Mouse (Mus musculus) heart, embryonic 13.5 days (tissue): Measurements from ENCODE around the gene Llgl2. TPM values are rescaled to one million over a fixed set of nuclear protein-coding genes. Genes with fewer than 3 reads are reported as not detected.
A peak's percentile ranks its signal among the peaks of the same experiment; 100 is the strongest.

Experiments used
- ATAC-seq: fragments of 200-750 bp; cut with Nextera tagmentation; 2 replicates; pipeline ENCODE4 v1.8.0; 2017; ENCODE audit warnings: moderate TSS enrichment; ENCODE audit not compliant: insufficient number of reproducible peaks, low FRiP score, low TSS enrichment; ENCODE audit errors: extremely low read depth
- H3K27ac ChIP-seq: fragments of 300-500 bp; sonication (generic); replicated peaks from 2 replicates; pipeline ENCODE4 v1.5.1; 2015; ENCODE audit warnings: moderate library complexity, mild to moderate bottlenecking, inconsistent platforms
- H3K27me3 ChIP-seq: fragments of 300-500 bp; sonication (generic); replicated peaks from 2 replicates; pipeline ENCODE4 v1.6.1; 2015; ENCODE audit warnings: mild to moderate bottlenecking, inconsistent platforms
- H3K36me3 ChIP-seq: fragments of 300-500 bp; sonication (generic); 2 replicates; pipeline ENCODE4 v1.6.1; 2015; ENCODE audit warnings: mild to moderate bottlenecking, inconsistent platforms
- H3K4me1 ChIP-seq: fragments of 300-500 bp; sonication (generic); 2 replicates; pipeline ENCODE4 v1.6.1; 2015; ENCODE audit warnings: inconsistent platforms
- H3K4me2 ChIP-seq: fragments of 300-500 bp; sonication (generic); 2 replicates; pipeline ENCODE4 v1.6.1; 2015; ENCODE audit warnings: inconsistent platforms, mild to moderate bottlenecking, moderate library complexity
- H3K4me3 ChIP-seq: fragments of 300-500 bp; sonication (generic); 2 replicates; pipeline ENCODE4 v1.5.1; 2015; ENCODE audit warnings: moderate library complexity, mild to moderate bottlenecking, inconsistent platforms
- H3K9ac ChIP-seq: fragments of 300-500 bp; sonication (generic); 2 replicates; pipeline ENCODE4 v1.6.1; 2015; ENCODE audit warnings: inconsistent platforms, mild to moderate bottlenecking, moderate library complexity
- H3K9me3 ChIP-seq: fragments of 300-500 bp; sonication (generic); 2 replicates; pipeline ENCODE4 v1.6.1; 2016; ENCODE audit warnings: inconsistent platforms
- WGBS: fragments of 180-500 bp; shearing (Covaris S2); methylation state at CpG from one replicate; pipeline ENCODE4 v1.1.7; 2015; ENCODE audit warnings: mixed read lengths; 5-methylcytosine and 5-hydroxymethylcytosine counted together
- polyA plus RNA-seq: library from polyadenylated mRNA; unstranded; fragments of >200 nt; fragmentation: Nextera tagmentation; extraction: Ambion mirVana; gene quantifications from 2 replicates; pipeline ENCODE4 v1.2.1, GENCODE M21; 2015

The Llgl2 gene
- polyA plus RNA-seq, 1 experiment from 2014 or later, result 18.9 TPM

DNA sequence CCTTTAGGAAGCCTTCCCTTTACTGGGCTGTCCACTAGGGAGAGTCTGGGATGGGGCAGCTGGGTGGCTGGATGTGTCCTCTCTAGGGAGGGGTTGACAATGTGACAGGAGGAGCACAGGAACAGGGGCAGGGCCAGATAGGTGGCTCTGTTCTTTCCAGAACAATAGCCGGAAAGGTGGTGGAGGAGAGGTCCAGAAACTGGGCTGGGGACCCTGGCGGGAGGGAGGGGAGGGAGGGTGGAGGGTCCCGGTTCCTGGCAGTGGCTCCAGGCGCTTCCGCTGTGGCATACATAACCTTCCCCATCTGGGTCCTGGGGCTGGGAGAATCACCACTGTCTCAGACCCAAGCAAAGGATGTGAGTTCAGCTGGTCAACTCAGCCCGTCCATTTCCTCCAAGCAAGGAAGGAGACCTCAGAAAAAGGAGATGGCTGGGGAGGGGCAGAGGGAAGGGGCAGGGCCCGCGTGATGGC lies 14.5 kb upstream of the Llgl2 start:
- Histone ChIP-seq H3K27me3 (no peaks in the 10 kb centered on the region), H3K36me3 (peaks cover 59% of the 10 kb centered on the region), H3K27ac (peak overlapping the region; percentile 96), H3K4me3 (peak overlapping the region; percentile 93), H3K4me2 (peak overlapping the region; percentile 92), H3K9ac (peak overlapping the region; percentile 97), H3K4me1 (peaks cover 75% of the 10 kb centered on the region), H3K9me3 (no peaks in the 10 kb centered on the region)
- 47% methylated on average over 8 of the region's 8 CpGs for WGBS
- no peak for ATAC-seq

- Histone ChIP-seq H3K9me3 (no peaks in the 10 kb centered on the region), H3K27ac (peak overlapping the region; percentile 96), H3K4me2 (peak overlapping the region; percentile 92), H3K36me3 (peaks cover 49% of the 10 kb centered on the region), H3K9ac (peak overlapping the region; percentile 97), H3K4me3 (peak overlapping the region; percentile 93), H3K27me3 (no peaks in the 10 kb centered on the region), H3K4me1 (peaks cover 77% of the 10 kb centered on the region)
- no peak for ATAC-seq
- 27% methylated on average over 14 of the region's 14 CpGs for WGBS
Observed at GRCm38 (mm10) chr11:115810377-115810776, 13.5 kb upstream of the Llgl2 start.

DNA sequence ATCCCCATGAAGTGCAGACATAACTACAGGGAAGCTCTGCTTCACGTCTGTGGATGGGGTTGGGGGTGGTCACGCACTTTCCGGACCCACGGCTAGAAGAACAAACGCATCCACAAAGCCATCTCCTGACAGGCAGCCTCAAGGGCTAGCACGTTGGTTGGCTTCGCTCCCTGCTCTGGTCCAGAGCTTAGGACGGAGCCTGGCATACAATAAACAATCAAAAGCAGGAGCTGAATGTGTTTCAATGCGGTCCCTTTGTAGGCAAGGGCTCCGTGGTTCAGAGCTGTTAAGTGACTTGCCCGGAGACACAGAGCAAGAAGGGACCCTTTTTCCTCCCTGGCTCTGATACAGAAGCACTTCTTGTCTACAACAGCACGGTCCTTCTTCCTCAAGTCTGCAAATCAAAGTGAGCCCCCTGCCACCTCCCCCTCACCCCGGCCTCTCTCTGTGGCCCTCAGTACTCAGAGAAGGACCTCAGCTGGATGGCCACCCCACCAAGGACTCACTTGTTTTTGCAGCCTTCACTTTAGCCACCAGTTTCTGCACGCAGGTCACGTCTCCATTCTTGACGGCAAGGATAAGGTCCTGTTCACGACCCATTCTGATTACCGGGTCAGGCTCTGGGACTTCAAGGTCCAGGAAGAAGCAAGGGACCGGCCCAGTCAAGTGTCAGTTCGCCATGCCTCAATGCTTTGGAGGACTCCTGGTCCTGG lies 12.3 kb upstream of the Llgl2 start:
- 62% methylated on average over 20 of the region's 20 CpGs for WGBS
- H3K27ac ChIP-seq, result peak overlapping the region; percentile 96
- H3K36me3 ChIP-seq, result peaks cover 45% of the 10 kb centered on the region
- H3K9ac ChIP-seq, result peak overlapping the region; percentile 97
- H3K27me3 ChIP-seq, result no peaks in the 10 kb centered on the region
- ATAC-seq, result no peak
- H3K4me1 ChIP-seq, result peaks cover 81% of the 10 kb centered on the region
- peak overlapping the region; percentile 93 for H3K4me3 ChIP-seq
- peak overlapping the region; percentile 92 for H3K4me2 ChIP-seq
- H3K9me3 ChIP-seq, result no peaks in the 10 kb centered on the region

- H3K4me2 ChIP-seq, result peak overlapping the region; percentile 92
- 15% methylated on average over 7 of the region's 7 CpGs for WGBS
- H3K4me3 ChIP-seq, result peak overlapping the region; percentile 93
- H3K9me3 ChIP-seq, result no peaks in the 10 kb centered on the region
- peak overlapping the region; percentile 96 for H3K27ac ChIP-seq
- H3K4me1 ChIP-seq, result peaks cover 76% of the 10 kb centered on the region
- peaks cover 45% of the 10 kb centered on the region for H3K36me3 ChIP-seq
- peak overlapping the region; percentile 97 for H3K9ac ChIP-seq
- no peaks in the 10 kb centered on the region for H3K27me3 ChIP-seq
- ATAC-seq, result no peak
Observed at GRCm38 (mm10) chr11:115812095-115812494, 11.8 kb upstream of the Llgl2 start.

DNA sequence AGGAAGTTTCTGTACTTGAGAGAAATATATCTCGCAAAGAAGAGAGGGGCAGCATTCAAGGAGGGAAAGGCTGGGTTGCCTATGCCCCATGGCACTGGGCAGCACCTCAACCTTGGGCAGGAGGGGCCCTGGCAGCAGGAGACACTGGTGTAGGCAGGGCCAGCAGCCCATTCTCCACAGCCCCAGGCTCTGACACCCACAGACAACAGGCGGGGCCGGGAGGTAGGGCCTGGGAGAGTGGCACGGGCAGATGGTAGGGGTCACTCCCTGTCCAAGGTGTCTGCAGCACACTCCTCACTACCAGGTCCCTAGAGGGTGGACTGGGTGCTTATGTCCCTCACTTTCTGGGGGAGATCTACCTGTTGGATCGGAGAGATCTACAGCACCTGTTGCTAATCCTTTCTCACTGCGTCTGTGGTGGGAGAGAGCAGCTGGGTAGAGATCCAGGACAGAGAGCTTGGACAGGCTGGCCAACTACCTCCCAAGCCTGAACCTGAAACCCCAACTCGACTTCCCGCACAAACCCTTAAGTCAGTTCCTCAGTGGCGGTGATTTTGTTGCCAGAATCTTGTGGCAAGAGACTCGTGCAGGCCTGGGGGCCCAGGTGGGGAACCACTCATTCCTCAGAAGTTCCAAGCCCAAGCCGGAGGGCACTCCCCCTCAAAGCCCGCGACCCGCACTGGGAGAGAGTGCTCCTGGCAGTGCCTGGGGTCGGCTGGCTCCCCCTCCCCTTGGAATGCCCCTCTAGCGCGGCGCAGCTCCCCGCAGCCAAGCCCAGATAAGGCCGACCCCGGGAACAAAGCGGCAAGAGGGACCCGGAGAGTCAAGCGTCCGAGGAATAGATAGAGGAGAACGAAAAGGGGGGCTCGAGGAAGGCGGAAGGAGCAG lies 11.1 kb upstream of the Llgl2 start:
- WGBS, result 1% methylated on average over 28 of the region's 28 CpGs
- Histone ChIP-seq H3K4me2 (peak overlapping the region; percentile 92), H3K27ac (peak overlapping the region; percentile 96), H3K4me1 (peaks cover 69% of the 10 kb centered on the region), H3K9me3 (no peaks in the 10 kb centered on the region), H3K36me3 (peaks cover 44% of the 10 kb centered on the region), H3K9ac (peak overlapping the region; percentile 97), H3K4me3 (peak overlapping the region; percentile 93), H3K27me3 (no peaks in the 10 kb centered on the region)
- ATAC-seq, result no peak

DNA sequence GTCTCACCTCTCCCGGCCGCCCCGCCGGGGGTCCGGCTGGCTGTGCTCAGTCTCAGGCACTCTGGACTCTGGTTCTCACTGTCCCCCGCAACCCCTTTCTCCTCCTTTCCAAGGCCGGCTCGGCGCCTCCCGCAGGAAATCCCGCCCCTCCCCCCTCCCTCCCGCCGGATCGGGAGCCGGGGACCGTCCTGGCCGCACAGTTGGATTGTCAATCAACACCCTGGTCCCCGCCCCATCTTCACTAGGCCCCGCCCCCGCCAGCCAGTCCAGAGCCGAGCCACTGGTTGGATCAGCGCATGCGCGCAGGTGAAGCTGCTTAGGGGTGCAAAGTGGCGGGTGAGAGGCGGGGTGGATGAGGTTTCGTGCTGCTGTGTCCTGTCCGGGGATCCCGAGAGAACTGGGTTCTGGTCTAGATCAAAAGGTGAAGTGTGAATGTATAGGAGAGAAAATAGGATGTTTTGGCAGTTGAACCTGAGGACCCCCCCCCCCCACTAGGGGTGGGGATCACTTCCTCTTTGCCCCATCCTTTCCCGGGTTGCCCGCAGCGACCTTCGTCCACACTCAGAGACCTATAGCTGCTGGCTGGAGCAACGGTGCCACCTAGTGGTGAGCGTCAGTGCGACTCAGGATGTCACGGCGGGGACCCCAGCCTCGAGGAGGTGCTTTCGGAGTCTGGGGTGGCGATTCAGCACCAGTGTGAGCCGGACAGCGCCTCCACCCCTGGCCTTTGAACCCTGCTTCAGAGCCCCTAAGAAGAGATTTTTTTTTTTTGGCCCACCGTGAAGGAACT lies 10.1 kb upstream of the Llgl2 start, which contains the start of gene Caskin2:
Gene Caskin2, minus strand, starts transcription at position 133 of the 790 bp plus-strand sequence.
- peaks cover 46% of the 10 kb centered on the region for H3K36me3 ChIP-seq
- H3K4me2 ChIP-seq, result peak within 1 kb of the TSS; percentile 92
- H3K27me3 ChIP-seq, result no peaks in the 10 kb centered on the region
- H3K9me3 ChIP-seq, result no peaks in the 10 kb centered on the region
- WGBS, result under 1% methylated on average over 41 of the region's 44 CpGs
- peak within 1 kb of the TSS; percentile 97 for H3K9ac ChIP-seq
- peak; percentile 78 for ATAC-seq
- H3K4me3 ChIP-seq, result peak within 1 kb of the TSS; percentile 93
- peaks cover 59% of the 10 kb centered on the region for H3K4me1 ChIP-seq
- H3K27ac ChIP-seq, result peak within 1 kb of the TSS; percentile 96

- no peaks in the 10 kb centered on the region for H3K27me3 ChIP-seq
- ATAC-seq, result peak; percentile 52
- H3K4me2 ChIP-seq, result peak within 1 kb of the TSS; percentile 92
- no peaks in the 10 kb centered on the region for H3K9me3 ChIP-seq
- H3K27ac ChIP-seq, result peak within 1 kb of the TSS; percentile 96
- H3K36me3 ChIP-seq, result peaks cover 54% of the 10 kb centered on the region
- H3K4me3 ChIP-seq, result peak within 1 kb of the TSS; percentile 93
- H3K4me1 ChIP-seq, result peaks cover 48% of the 10 kb centered on the region
- peak within 1 kb of the TSS; percentile 97 for H3K9ac ChIP-seq
- WGBS, result under 1% methylated on average over 63 of the region's 84 CpGs
Observed at GRCm38 (mm10) chr11:115814605-115815450, 9.0 kb upstream of the Llgl2 start, which contains the start of gene Tsen54. Gene Tsen54 (plus strand): TSS chr11:115814724.

DNA sequence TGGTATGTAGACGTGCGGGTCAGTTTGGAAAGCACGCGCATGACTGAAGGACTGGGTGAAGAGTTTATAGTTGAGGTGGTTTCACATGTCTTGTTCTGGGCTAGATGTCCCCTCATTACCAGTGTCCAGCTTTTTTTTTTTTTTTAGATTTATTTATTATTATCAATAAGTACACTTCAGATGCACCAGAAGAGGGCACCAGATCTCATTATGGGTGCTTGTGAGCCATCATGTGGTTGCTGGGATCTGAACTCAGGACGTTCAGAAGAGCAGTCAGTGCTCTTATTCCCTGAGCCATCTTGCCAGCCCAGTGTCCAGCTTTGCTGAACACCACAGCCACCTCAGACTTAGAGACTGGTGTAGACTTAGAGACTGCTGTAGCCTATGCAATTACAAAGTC lies 6.5 kb upstream of the Llgl2 start:
- 89% methylated on average over 5 of the region's 5 CpGs for WGBS
- H3K4me3 ChIP-seq, result no peak overlapping the region
- H3K36me3 ChIP-seq, result peaks cover 59% of the 10 kb centered on the region
- H3K4me1 ChIP-seq, result peaks cover 23% of the 10 kb centered on the region
- no peaks in the 10 kb centered on the region for H3K9me3 ChIP-seq
- no peak overlapping the region for H3K9ac ChIP-seq
- no peak overlapping the region for H3K27ac ChIP-seq
- H3K4me2 ChIP-seq, result no peak overlapping the region
- H3K27me3 ChIP-seq, result no peaks in the 10 kb centered on the region
- no peak for ATAC-seq

- Histone ChIP-seq H3K36me3 (peaks cover 67% of the 10 kb centered on the region), H3K4me1 (peaks cover 25% of the 10 kb centered on the region), H3K27ac (no peak overlapping the region), H3K27me3 (no peaks in the 10 kb centered on the region), H3K9ac (no peak overlapping the region), H3K4me2 (no peak overlapping the region), H3K4me3 (no peak overlapping the region), H3K9me3 (no peaks in the 10 kb centered on the region)
- no peak for ATAC-seq
- WGBS, result 83% methylated on average over 16 of the region's 16 CpGs
Observed at GRCm38 (mm10) chr11:115819915-115820623, 3.8 kb upstream of the Llgl2 start.

- H3K9me3 ChIP-seq, result no peaks in the 10 kb centered on the region
- WGBS, result 64% methylated on average over 4 of the region's 4 CpGs
- H3K4me1 ChIP-seq, result peaks cover 23% of the 10 kb centered on the region
- no peak for ATAC-seq
- H3K4me2 ChIP-seq, result no peak overlapping the region
- peaks cover 66% of the 10 kb centered on the region for H3K36me3 ChIP-seq
- 0 out of 2 replicates have a peak, but pooled peaks cover 3% of the 10 kb centered on the region for H3K27me3 ChIP-seq
- no peak overlapping the region for H3K27ac ChIP-seq
- H3K4me3 ChIP-seq, result no peak overlapping the region
- no peak overlapping the region for H3K9ac ChIP-seq
Observed at GRCm38 (mm10) chr11:115821001-115821400, 2.8 kb upstream of the Llgl2 start.
